Mouse (Mus musculus): ENCODE data around the gene Kank3.
"Not testable (repeated sequence)": the region's sequence is repeated elsewhere in the genome, so short reads cannot be mapped to it uniquely, and the experiment has no call there.

Kank3 gene

DNA sequence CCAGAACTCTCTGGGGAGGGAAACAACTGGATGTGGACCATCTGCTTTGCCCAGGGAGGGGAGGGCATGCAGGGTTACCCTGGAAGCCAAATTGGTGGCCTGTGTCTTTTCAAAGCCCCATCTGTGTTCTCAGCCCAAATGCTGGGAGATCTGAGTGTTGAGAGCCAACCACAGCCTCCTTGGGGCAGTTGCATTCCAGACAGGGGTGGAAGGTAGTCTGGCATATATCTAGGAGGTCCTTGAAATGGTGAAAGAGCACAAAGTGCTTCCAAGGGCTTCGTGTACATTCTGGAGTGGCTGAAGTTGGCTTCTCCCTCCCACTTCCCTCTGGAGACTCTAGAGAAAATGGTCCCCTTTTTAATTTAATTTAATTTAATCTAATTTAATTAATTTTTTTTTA is 5.6 kb upstream of the Kank3 start:
- DNase-seq (ENCODE audit: extremely low spot score, low read depth, low spot score): no peak

- no peak for DNase-seq (ENCODE audit: extremely low spot score, low read depth, low spot score)
These were observed 3.0 kb upstream of the Kank3 start for GRCm38 (mm10) chr17:33807181-33807888.

GRCm38 (mm10) chr17:33808192-33808591 is 2.1 kb upstream of the Kank3 start:
- no peak for DNase-seq (ENCODE audit: extremely low spot score, low read depth, low spot score)

DNA sequence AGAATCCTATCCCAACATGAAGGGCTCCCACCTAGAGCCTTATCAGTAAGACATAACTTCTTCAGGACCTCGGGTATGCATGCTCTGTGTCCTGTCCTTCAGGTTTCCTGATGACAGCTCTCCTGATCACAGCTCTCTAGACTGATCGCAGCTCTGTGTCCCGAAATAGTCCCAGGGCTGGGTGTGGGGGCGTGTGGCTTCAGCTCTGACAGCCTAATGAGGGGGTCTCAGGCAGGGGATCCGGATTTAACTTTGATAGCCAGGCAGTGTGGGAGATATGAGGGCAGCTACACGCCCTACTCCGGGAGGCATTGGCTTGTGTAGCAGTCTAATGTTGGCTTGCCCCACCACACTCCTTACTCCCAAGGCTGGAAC is 810 bp downstream of the Kank3 start:
- no peak for DNase-seq (ENCODE audit: extremely low spot score, low read depth, low spot score)

GRCm38 (mm10) chr17:33812475-33812874 is 2.2 kb downstream of the Kank3 start:
- DNase-seq (ENCODE audit: extremely low spot score, low read depth, low spot score): no peak

DNA sequence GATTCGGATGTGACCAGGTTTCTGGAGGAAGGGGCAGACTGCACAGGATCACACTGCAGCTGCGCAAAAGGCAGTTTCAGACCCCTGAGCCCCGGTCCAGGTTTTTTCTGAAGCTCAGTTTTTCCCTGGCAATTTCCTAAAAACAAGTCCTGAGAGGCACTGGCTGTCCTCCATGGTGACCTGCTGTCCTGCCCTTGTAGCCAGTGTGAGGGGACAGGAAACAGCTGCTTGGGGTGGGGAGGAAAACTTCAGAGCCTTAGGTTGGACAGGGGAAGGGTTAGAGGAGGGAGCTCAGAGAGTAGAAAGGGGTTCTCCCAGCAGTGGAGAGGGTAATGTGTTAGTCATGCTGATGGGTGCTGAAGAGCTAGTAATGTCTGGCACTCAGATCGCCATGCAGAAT is 2.7 kb downstream of the Kank3 start:
- no peak for DNase-seq (ENCODE audit: extremely low spot score, low read depth, low spot score)

- no peak for DNase-seq (ENCODE audit: extremely low spot score, low read depth, low spot score)
These were observed 5.1 kb downstream of the Kank3 start for GRCm38 (mm10) chr17:33815399-33815798.

DNA sequence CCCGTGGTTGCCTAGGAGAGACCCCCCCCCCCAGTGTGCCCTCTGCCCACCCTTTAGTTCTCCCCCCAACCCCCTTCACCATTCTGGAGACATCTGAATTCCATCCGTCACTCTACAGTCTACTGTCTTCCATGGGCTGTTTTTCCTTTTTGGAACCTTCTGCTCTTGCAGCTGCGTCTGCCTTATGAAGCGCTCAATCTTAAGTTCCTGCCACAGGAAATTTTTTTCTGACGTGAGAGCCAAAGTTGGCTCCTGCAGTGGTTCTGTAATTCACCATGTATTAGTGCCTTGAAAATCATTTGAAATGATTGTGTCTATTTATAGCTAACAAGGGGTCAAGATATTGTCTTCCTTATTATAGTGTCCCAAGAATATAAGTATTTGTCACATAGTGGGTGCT is 6.3 kb downstream of the Kank3 start:
- DNase-seq (ENCODE audit: extremely low spot score, low read depth, low spot score): no peak

DNA sequence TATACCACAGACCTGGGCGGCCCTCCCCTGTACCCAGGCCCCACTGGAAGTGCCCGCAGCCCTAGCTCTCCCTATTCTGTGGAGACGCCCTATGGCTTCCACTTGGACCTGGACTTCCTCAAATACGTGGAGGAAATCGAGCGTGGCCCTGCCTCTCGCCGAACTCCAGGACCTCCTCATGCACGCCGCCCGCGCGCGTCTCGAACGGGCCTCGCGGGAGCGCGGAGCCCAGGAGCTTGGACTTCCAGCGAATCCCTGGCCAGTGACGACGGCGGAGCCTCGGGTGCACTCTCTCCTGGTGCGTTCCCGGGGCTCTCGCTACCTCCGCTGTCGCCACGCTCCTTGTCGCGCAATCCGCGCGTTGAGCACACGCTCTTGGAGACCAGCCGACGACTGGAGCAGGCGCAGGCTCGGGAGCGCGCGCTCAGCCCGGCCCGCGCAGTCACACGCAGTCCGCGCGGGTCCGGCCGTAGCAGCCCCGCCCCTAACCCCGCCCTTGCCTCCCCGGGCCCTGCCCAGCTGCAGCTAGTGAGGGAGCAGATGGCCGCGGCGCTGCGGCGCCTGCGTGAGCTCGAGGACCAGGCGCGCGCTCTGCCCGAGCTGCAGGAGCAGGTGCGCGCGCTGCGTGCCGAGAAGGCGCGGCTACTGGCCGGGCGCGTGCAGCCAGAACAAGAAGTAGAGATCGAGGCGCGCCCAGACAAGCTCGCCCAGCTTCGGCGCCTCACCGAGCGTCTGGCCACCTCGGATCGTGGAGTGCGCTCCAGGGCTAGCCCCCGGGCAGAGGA is 7.1 kb downstream of the Kank3 start:
- peak; percentile 79 for DNase-seq (ENCODE audit: extremely low spot score, low read depth, low spot score)

GRCm38 (mm10) chr17:33817969-33818643 is 7.8 kb downstream of the Kank3 start:
- no peak for DNase-seq (ENCODE audit: extremely low spot score, low read depth, low spot score)

GRCm38 (mm10) chr17:33822436-33822959 is 12.2 kb downstream of the Kank3 start:
- DNase-seq (ENCODE audit: extremely low spot score, low read depth, low spot score): no peak

DNA sequence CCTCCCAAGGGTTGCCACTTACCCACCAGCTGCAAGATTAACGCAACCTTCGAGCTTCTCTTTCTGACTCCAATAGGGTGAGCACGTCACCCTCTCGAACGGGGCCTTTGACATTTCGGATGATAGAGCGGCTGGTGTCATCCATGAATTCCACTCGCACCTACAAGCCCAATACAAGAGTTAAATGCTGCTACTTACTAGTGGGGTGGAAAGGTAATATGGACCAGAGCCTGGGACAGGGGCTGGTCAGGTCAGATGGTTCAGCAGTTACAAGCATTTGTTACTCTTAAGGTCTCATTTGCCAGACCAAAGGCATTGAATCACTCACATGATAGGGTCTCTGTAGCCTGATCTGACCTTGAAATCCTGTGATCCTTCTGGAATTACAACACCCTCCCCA is 12.9 kb downstream of the Kank3 start:
- not testable (repeated sequence) for DNase-seq (ENCODE audit: extremely low spot score, low read depth, low spot score)

- peak; percentile 96 for DNase-seq (ENCODE audit: extremely low spot score, low read depth, low spot score)
These were observed 14.0 kb downstream of the Kank3 start, which contains the start of the genes Rps28 and Ndufa7 for GRCm38 (mm10) chr17:33824084-33824996. TSS of gene Rps28 (minus strand) at chr17:33824562. TSS of gene Ndufa7 (plus strand) at chr17:33824572.

DNA sequence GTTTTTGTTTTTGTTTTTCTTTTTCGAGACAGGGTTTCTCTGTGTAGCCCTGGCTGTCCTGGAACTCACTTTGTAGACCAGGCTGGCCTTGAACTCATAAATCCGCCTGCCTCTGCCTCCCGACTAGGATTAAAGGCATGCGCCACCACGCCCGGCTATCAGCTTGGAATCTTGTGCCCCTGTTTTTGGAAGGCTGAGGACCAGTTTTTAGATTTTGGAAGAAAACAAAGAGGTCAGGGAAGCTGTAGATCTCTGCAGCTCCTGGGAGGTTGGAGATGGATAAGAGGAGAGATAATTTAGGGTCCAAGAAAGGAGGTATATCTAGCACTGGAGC is 14.6 kb downstream of the Kank3 start:
- not testable (repeated sequence) for DNase-seq (ENCODE audit: extremely low spot score, low read depth, low spot score)

- no peak for DNase-seq (ENCODE audit: extremely low spot score, low read depth, low spot score)
These were observed 15.1 kb downstream of the Kank3 start for GRCm38 (mm10) chr17:33825462-33825861.

DNA sequence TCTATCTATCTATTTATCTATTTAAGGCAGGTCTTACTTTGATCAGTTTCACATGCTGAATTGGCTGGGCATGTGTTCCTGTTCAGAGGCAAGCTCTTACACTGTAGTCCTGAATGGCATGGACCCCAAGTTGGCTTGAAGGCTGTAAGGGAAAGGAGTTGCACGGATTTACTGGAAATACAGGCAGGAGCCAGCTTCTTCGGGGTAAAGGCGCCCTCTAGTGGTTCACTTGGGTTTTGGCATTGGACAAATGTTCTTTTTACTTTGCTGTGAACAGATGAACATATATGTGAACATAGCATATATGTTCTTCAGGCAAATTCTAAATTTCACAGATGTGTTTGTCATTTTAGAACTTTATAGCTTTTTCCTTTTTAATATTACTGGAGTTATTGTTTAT is 16.5 kb downstream of the Kank3 start:
- no peak for DNase-seq (ENCODE audit: extremely low spot score, low read depth, low spot score)

GRCm38 (mm10) chr17:33828892-33829291 is 18.6 kb downstream of the Kank3 start:
- no peak for DNase-seq (ENCODE audit: extremely low spot score, low read depth, low spot score)

GRCm38 (mm10) chr17:33829561-33829960 is 19.2 kb downstream of the Kank3 start:
- DNase-seq (ENCODE audit: extremely low spot score, low read depth, low spot score): no peak

DNA sequence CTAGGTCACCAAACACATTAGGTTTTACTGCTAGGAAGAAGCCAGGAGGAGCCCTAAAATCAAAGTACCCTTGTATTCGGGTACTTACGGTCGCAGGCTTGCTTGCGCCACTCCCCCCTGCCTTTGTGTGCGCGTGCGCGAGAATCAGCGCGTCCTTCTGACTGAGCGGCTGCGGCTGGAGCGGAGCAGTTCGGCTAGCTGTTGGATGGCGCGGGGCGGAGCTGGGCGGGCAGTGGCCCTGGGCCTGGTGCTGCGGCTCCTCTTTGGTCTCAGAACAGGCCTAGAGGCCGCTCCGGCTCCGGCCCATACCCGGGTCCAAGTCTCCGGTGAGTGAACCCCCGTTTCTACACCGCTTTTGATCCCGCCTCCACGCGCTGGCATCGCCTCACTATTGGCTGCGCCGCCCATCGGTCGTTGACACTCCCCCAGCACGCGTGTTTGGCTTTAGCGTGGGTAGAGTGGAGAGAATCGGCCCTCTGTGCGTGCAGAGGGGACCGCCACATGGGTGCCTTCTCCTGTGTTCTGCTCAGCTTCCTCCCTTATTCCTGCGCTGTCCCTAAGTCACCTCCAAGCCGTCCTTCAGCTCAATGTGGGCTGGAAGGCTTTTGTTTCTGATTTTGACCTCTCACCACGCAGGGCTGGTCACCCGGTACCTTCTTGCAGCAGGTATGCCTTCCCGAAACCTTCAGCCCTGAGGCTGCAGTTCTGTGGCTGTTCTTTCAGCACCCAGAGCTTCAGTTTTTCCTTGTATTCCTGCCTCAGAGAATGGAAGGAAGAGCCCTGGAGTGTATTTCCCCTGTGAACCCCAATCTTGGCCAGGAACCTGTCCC is 32.9 kb downstream of the Kank3 start, which contains the start of gene Cd320:
Cd320 (plus strand) TSS at position 126 of the 830 bp plus-strand sequence.
- peak; percentile 90 for DNase-seq (ENCODE audit: extremely low spot score, low read depth, low spot score)

GRCm38 (mm10) chr17:33844196-33844595 is 33.9 kb downstream of the Kank3 start:
- no peak for DNase-seq (ENCODE audit: extremely low spot score, low read depth, low spot score)

Measured in hindlimb bud, embryonic 11.5 days (tissue).